Mouse (Mus musculus): ENCODE data around the gene Fam214b. TPM values are rescaled to one million over a fixed set of nuclear protein-coding genes. Genes with fewer than 3 reads are reported as not detected.

Fam214b gene
- polyA plus RNA-seq, 2 experiments = 9.5 to 22.1 TPM

- H3K9me3 ChIP-seq (ENCODE audit: control insufficient read depth, low read length) = no peaks in the 10 kb centered on the region
- no peak overlapping the region for H3K9ac ChIP-seq (ENCODE audit: low read depth, low read length, severe bottlenecking)
- no peak overlapping the region for H3K4me2 ChIP-seq (replicated peaks; ENCODE audit: low read depth, low read length, severe bottlenecking)
- H3K27ac ChIP-seq (replicated peaks; ENCODE audit: low read depth, low read length) = no peak overlapping the region
- no peak overlapping the region for H3K4me3 ChIP-seq (replicated peaks; ENCODE audit: low read length)
- H3K36me3 ChIP-seq (ENCODE audit: control insufficient read depth, insufficient read depth, low read length) = no peaks in the 10 kb centered on the region
- TF ChIP-seq POLR2A (IDR thresholded peaks at IDR 0.05; ENCODE audit: borderline replicate concordance, extremely low read depth, insufficient read depth, insufficient read length) = no peak
- no peaks in the 10 kb centered on the region for H3K4me1 ChIP-seq (ENCODE audit: control insufficient read depth, insufficient read depth, low read length)
- no peak for ATAC-seq (ENCODE audit: low FRiP score, low read depth)
- H3K27me3 ChIP-seq (ENCODE audit: control insufficient read depth, insufficient read depth, low read length) = no peaks in the 10 kb centered on the region
- no peak for DNase-seq (ENCODE audit: low spot score)
Observed at GRCm38 (mm10) chr4:43074923-43075322, 28.9 kb upstream of the Fam214b start.

DNA sequence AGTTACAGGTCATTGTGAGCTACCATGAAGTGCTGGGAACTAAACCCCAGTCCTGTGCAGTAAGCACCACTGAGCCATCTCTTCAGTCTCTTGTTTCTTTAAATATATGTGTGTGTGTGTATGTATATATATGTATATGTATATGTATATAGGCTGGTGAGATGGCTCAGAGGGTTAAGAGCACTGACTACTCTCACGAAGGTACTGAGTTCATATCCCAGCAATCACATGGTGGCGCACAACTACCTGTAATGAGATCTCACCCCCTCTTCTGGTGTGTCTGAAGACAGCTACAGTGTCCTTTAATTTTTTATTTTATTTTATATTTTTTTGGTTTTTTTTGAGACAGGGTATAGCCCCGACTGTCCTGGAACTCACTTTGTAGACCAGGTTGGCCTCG lies 19.5 kb upstream of the Fam214b start:
- Histone ChIP-seq H3K27ac (replicated peaks; ENCODE audit: low read depth, low read length) (no peak overlapping the region), H3K4me2 (replicated peaks; ENCODE audit: low read depth, low read length, severe bottlenecking) (no peak overlapping the region), H3K36me3 (ENCODE audit: control insufficient read depth, insufficient read depth, low read length) (no peaks in the 10 kb centered on the region), H3K27me3 (ENCODE audit: control insufficient read depth, insufficient read depth, low read length) (no peaks in the 10 kb centered on the region), H3K4me1 (ENCODE audit: control insufficient read depth, insufficient read depth, low read length) (no peaks in the 10 kb centered on the region), H3K9ac (ENCODE audit: low read depth, low read length, severe bottlenecking) (no peak overlapping the region), H3K9me3 (ENCODE audit: control insufficient read depth, low read length) (no peaks in the 10 kb centered on the region), H3K4me3 (replicated peaks; ENCODE audit: low read length) (no peak overlapping the region)
- 95% methylated on average over 4 of the region's 4 CpGs for WGBS
- ATAC-seq (ENCODE audit: low FRiP score, low read depth) (no peak), DNase-seq (ENCODE audit: low spot score) (no peak)
- TF ChIP-seq POLR2A (IDR thresholded peaks at IDR 0.05; ENCODE audit: borderline replicate concordance, extremely low read depth, insufficient read depth, insufficient read length) = no peak

- H3K36me3 ChIP-seq (ENCODE audit: control insufficient read depth, insufficient read depth, low read length) = no peaks in the 10 kb centered on the region
- ATAC-seq (ENCODE audit: low FRiP score, low read depth) (no peak), DNase-seq (ENCODE audit: low spot score) (no peak)
- 51% methylated on average over 3 of the region's 3 CpGs for WGBS
- H3K9me3 ChIP-seq (ENCODE audit: control insufficient read depth, low read length) = 0 out of 2 replicates have a peak, but pooled peaks cover 4% of the 10 kb centered on the region
- peaks cover 15% of the 10 kb centered on the region for H3K27me3 ChIP-seq (ENCODE audit: control insufficient read depth, insufficient read depth, low read length)
- no peak overlapping the region for H3K4me2 ChIP-seq (replicated peaks; ENCODE audit: low read depth, low read length, severe bottlenecking)
- TF ChIP-seq POLR2A (IDR thresholded peaks at IDR 0.05; ENCODE audit: borderline replicate concordance, extremely low read depth, insufficient read depth, insufficient read length) = no peak
- no peak overlapping the region for H3K27ac ChIP-seq (replicated peaks; ENCODE audit: low read depth, low read length)
- no peak overlapping the region for H3K4me3 ChIP-seq (replicated peaks; ENCODE audit: low read length)
- no peaks in the 10 kb centered on the region for H3K4me1 ChIP-seq (ENCODE audit: control insufficient read depth, insufficient read depth, low read length)
- H3K9ac ChIP-seq (ENCODE audit: low read depth, low read length, severe bottlenecking) = no peak overlapping the region
Observed at GRCm38 (mm10) chr4:43060286-43060685, 14.3 kb upstream of the Fam214b start.

GRCm38 (mm10) chr4:43059697-43060096 lies 13.7 kb upstream of the Fam214b start:
- H3K4me2 ChIP-seq (replicated peaks; ENCODE audit: low read depth, low read length, severe bottlenecking) = peak overlapping the region; percentile 97
- ATAC-seq (ENCODE audit: low FRiP score, low read depth) (no peak), DNase-seq (ENCODE audit: low spot score) (no peak)
- peak overlapping the region; percentile 61 for H3K4me3 ChIP-seq (replicated peaks; ENCODE audit: low read length)
- no peaks in the 10 kb centered on the region for H3K36me3 ChIP-seq (ENCODE audit: control insufficient read depth, insufficient read depth, low read length)
- 0 out of 2 replicates have a peak, but pooled peaks cover 4% of the 10 kb centered on the region for H3K9me3 ChIP-seq (ENCODE audit: control insufficient read depth, low read length)
- peaks cover 15% of the 10 kb centered on the region for H3K27me3 ChIP-seq (ENCODE audit: control insufficient read depth, insufficient read depth, low read length)
- no peak for TF ChIP-seq POLR2A (IDR thresholded peaks at IDR 0.05; ENCODE audit: borderline replicate concordance, extremely low read depth, insufficient read depth, insufficient read length)
- 57% methylated on average over 3 of the region's 3 CpGs for WGBS
- H3K27ac ChIP-seq (replicated peaks; ENCODE audit: low read depth, low read length) = no peak overlapping the region
- H3K9ac ChIP-seq (ENCODE audit: low read depth, low read length, severe bottlenecking) = no peak overlapping the region
- no peaks in the 10 kb centered on the region for H3K4me1 ChIP-seq (ENCODE audit: control insufficient read depth, insufficient read depth, low read length)

DNA sequence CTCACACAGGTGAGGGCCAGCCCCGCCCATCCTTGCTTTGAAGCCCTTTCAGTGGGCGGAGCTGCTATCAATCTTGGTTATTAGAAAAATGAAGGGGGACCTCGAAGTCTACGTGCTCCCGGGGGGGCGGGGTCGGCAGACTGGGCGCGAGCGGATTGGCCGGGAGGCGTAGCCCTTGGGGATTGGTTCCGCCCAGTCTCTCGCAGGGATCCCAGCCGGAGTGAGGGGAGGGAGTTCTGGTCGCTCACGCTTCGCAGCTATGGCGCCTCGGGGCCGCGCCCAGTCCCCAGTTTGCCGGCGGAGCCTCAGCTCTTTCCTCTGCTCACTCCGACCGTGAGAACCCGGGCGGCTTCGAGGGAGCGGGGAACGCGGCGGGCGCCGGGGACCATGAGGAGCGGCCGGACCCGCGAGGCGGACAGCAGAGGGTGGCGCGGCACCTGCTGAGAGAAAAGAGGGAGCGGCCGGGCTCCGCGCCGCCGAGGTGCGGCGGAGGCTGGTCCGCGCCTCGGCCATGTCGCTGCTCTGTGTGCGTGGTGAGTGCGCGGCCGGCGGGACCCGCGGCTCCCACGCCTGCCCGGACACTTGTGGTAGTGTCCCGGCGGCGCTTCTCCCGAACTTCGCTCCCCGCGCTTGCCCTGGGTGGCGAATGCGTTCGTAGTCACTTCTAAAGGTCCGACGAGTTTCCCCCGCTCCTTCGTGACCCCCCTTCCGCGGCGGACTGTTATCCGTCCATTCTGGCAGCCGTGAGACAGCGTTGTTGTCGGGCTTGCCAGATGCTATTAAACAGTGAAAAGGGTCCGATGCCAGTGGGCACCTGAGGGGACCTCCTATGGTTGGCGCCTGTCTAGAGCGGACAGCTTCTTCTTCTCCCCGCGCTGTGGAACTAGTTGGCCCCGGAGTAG lies 13.0 kb upstream of the Fam214b start, which contains the start of gene Unc13b:
TSS of gene Unc13b (plus strand) at position 201 of the 902 bp plus-strand sequence.
- under 1% methylated on average over 55 of the region's 90 CpGs for WGBS
- H3K4me1 ChIP-seq (ENCODE audit: control insufficient read depth, insufficient read depth, low read length) = no peaks in the 10 kb centered on the region
- H3K27me3 ChIP-seq (ENCODE audit: control insufficient read depth, insufficient read depth, low read length) = peaks cover 15% of the 10 kb centered on the region
- no peaks in the 10 kb centered on the region for H3K36me3 ChIP-seq (ENCODE audit: control insufficient read depth, insufficient read depth, low read length)
- peak; percentile 93 for ATAC-seq (ENCODE audit: low FRiP score, low read depth)
- H3K9ac ChIP-seq (ENCODE audit: low read depth, low read length, severe bottlenecking) = peak within 1 kb of the TSS; percentile 45; the same call in 1 of the 2 replicates
- peak; percentile 87 for DNase-seq (ENCODE audit: low spot score)
- H3K27ac ChIP-seq (replicated peaks; ENCODE audit: low read depth, low read length) = no peak within 1 kb of the TSS
- H3K4me2 ChIP-seq (replicated peaks; ENCODE audit: low read depth, low read length, severe bottlenecking) = peak within 1 kb of the TSS; percentile 97
- H3K4me3 ChIP-seq (replicated peaks; ENCODE audit: low read length) = peak within 1 kb of the TSS; percentile 61
- TF ChIP-seq POLR2A (IDR thresholded peaks at IDR 0.05; ENCODE audit: borderline replicate concordance, extremely low read depth, insufficient read depth, insufficient read length) = 0 out of 2 replicates have a peak, but pooled peaks have one; percentile 28
- 0 out of 2 replicates have a peak, but pooled peaks cover 4% of the 10 kb centered on the region for H3K9me3 ChIP-seq (ENCODE audit: control insufficient read depth, low read length)

Data from limb, embryonic 14.5 days (tissue).